Mouse (Mus musculus) liver (tissue): ENCODE measurements at regions not wholly inside any gene's neighbourhood (a gene's known extent, or its start where the extent isn't known, plus 50 kb on each side); places are given as distances from the start of the nearest gene placed in this dataset.

Experiments used
- DNase-seq: peaks from one replicate; pipeline ENCODE4 v3.0.0-alpha.2; 2020; ENCODE audit warnings: mixed read lengths

DNA sequence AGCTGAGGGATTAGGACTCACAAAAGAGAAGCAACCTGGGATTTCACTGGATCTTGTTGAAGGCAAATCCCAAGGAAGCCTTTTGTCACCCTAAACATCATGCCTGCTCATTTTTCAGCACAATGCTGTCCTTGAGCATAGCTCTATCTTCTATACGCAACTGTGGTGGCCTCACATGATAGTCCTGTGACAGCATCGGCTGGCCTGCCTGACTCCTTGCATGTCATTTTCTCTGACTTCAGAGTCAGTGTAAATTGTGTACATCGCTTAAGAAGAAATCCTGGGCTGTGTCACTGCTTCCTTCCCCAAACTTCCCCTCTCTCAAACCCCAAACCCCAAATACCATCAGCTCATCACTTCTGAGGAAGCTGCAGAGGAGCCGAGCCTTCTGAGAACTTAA lies 60.5 kb upstream of the Raph1 start:
- DNase-seq, result peak; percentile 4

DNA sequence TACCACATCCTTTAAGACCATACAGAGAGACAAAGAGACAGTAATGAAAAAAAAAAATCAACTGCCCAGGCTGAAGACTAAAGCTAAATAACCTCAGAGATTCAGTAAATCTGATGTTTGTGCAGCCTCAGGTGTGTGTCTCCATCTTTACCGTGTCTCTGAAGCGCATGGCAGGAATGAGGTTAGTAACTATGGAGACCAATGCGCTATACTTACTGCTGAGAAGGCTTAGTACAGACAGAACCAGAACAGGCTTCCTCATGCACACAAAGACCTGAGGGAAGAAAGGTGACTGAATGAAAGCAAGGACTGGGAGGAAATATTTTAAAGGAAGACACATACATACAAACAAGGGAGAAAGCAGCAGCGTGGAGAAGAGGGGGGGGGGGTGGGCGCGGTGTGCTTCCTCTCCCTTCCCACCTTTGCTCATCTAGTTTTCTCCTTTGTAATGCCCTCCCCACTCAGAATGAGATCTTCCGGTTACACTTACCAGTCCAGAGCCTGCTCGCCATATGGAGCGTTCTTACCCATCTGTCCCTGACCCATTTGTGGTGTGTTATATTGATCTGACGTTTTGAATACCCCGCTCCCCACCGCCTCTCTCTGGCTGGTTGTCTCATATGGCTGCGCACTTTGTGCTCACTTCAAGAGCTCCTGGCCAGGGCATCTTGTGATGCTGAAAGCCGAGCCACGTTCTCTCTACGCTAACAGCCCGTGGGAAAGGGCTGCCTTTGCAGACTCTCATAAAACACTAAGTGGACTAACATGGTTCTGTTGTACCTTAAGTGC lies 59.0 kb upstream of the Raph1 start:
- no peak for DNase-seq

DNA sequence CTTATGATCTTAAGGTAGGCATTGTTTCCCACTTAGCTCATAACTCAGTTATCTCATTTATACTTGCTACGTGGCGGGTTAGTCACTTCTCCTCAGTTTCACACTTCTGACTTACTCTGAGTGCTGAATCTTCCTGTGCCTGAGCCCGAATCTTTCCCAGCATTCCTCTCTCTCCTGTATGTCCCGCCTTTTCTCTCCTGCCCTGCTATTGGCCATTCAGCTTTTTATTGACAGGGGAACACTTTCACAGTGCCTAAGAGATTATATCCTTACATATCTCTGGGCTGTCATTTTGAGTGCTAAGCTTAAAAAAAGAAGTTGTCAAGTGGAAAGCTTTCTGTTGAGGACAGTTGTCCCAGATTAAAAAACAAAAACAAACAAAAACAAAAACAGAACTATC lies 57.3 kb upstream of the Raph1 start:
- no peak for DNase-seq

DNA sequence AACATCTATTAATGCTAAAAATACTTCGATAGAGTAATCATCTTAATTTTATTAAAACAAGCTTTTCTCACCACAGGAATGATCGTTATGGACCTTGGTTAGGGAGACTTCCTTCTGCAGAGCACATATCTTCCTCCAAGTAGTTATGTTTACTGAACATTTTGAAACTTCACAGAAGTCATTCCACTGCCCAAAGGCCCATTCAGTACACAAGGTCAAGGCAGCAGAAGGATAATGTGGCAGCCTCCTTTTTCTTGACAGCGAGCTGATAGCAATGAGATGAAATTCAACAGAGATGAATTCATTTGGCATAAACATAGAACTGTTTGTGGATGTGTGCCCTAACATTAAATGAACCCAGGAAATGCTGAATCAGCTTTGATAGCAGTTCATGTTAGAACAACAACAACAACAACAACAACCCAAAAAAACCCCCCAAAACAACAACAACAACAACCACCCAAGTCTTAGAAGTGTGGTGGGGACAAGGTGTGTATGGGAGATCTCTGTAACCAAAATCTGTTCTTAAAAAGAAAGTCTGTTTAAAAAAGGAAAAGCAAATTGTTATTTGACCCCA lies 56.6 kb upstream of the Raph1 start:
- DNase-seq, result no peak

DNA sequence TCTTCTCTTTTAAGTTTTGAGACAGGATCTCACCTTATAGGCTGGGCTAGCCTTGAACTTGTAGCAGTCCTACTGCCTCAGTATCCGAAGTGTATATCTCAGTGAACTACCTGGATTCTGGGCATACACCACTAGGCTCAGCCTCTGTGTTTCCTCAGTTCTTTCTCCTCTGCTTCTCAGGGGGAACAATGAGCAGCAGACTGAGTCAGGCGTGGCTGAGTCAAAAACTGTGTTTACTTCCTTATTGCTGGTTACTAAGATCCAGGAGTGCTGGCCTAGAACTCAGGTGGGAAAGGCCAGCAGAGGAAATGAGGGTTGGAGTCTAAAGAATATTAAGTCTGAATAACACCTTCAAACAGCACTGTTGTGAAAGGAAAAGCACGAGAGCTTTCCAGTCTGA lies 54.9 kb upstream of the Raph1 start:
- DNase-seq, result no peak

DNA sequence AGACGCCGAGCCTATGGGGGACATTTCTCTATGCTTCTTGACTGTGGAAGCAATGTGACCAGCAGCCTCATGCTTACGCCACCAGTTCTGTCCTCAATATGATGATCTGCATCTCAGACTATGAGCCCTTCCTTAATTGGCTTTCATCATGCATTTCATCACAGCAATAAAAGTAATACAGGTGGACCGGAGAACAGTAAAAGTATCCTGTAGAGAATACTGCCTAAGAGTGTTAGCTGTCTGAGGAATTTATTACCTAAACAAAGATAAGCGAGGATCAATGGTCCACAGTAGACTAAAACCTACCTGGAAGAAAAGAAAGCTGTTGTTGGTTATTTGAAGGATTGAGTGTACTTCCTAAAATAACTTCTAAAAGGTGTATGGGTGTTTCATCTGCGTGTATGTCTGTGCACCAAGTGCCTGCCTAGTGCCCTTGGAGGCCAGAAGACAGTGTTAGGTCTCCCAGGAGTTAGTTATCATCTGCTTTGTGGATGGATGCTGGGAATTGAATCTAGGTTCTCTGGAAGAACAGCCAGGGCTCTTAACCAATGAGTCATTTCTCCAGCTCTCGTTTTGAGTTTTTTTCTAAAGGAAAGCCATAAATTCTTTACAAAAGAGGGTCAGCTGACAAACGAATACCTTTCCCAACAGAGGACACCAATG lies 54.3 kb upstream of the Raph1 start:
- no peak for DNase-seq

DNA sequence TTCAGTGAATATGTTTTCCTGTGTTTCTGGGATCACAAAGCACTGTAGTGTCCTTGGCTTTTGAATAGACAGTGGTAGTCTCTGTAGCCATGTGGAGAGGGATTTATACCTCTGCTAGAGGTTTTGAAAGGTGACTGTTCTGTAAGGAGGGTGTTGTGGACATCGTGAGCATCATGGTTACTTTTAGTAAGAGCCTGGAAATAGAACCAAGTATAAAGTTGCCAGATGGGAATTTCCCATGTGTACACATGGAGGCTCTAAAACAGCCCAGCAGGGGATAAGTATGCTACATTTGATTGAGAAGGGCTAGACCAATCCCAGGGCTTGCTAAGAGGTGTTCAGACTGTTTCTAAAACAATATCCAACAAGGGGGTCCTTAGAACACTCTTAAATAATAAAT lies 51.5 kb upstream of the Raph1 start:
- no peak for DNase-seq

DNA sequence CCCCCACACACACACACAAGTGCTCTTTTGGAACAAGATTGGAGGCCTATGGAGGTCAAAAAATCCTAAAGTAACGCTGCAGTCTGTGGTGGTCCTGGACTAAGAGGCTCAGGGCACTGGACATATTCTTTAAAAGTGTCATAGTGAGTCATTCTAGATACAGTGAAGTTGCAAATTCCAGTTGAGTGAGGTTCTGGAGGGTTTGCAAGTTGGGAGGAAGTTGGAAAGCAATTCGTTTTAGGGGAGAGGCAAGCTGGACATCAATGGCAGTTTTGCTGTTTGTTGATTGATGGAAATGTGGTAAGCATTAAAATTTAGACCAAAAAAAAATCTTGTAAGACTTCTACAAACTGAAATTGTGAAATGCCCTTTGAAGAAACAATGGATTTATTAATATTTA lies 50.0 kb upstream of the Raph1 start:
- no peak for DNase-seq
